Mouse (Mus musculus): Measurements from ENCODE around the gene Cers3. TPM values are rescaled to one million over a fixed set of nuclear protein-coding genes. Genes with fewer than 3 reads are reported as not detected.

Gene Cers3
- 0.60 and 0.65 TPM in 2 replicates for polyA plus RNA-seq (2015; fragmentation: Nextera tagmentation; extraction: Ambion mirVana)

GRCm38 (mm10) chr7:66743377-66743781 is at the start of gene Cers3:
Gene Cers3, plus strand, starts transcription at chr7:66743504.
- Histone ChIP-seq H3K9me3 (ENCODE audit: control insufficient read depth, low read length) (no peaks in the 10 kb centered on the region), H3K9ac (replicated peaks; ENCODE audit: low read depth, low read length) (no peak within 1 kb of the TSS), H3K27ac (ENCODE audit: low read length) (no peak within 1 kb of the TSS), H3K36me3 (ENCODE audit: control insufficient read depth, insufficient read depth) (no peaks in the 10 kb centered on the region), H3K4me2 (ENCODE audit: low read length) (no peak within 1 kb of the TSS), H3K4me3 (replicated peaks; ENCODE audit: low read length) (no peak within 1 kb of the TSS), H3K27me3 (replicated peaks; ENCODE audit: control insufficient read depth, insufficient read depth, low read length) (no peaks in the 10 kb centered on the region), H3K4me1 (replicated peaks; ENCODE audit: control insufficient read depth, insufficient read depth, low read length) (no peaks in the 10 kb centered on the region)
- 82% methylated on average over 9 of the region's 9 CpGs for WGBS
- ATAC-seq: no peak

DNA sequence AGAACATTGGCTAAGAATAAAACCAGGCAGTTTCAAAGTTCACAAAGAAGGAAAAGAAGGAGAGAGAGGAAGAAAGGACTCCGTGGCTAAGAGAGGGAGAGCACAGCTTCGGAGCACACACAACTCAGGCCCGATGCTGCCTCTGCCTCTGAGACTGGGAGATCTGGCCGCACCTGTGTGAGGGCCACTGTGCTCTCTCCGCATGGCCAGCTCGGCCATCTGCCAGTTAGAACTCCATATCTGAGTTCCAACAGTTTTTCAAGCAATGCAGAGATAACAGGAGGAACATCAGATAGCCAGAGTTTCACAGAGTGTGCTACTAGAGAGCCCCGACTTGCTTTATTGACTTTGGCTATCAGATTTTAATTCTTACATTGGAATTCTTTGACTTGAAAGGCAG is 48.8 kb upstream of the Cers3 start:
- no peak overlapping the region for H3K4me2 ChIP-seq (ENCODE audit: low read length)
- H3K9ac ChIP-seq (replicated peaks; ENCODE audit: low read depth, low read length): no peak overlapping the region
- no peaks in the 10 kb centered on the region for H3K27me3 ChIP-seq (replicated peaks; ENCODE audit: control insufficient read depth, insufficient read depth, low read length)
- no peaks in the 10 kb centered on the region for H3K9me3 ChIP-seq (ENCODE audit: control insufficient read depth, low read length)
- peaks cover 8% of the 10 kb centered on the region for H3K4me1 ChIP-seq (replicated peaks; ENCODE audit: control insufficient read depth, insufficient read depth, low read length)
- WGBS: 79% methylated on average over 7 of the region's 7 CpGs
- ATAC-seq: no peak
- H3K36me3 ChIP-seq (ENCODE audit: control insufficient read depth, insufficient read depth): peaks cover 2% of the 10 kb centered on the region; the same call in 1 of the 2 replicates
- H3K4me3 ChIP-seq (replicated peaks; ENCODE audit: low read length): no peak overlapping the region
- H3K27ac ChIP-seq (ENCODE audit: low read length): no peak overlapping the region

- Histone ChIP-seq H3K4me2 (ENCODE audit: low read length) (no peak overlapping the region), H3K4me1 (replicated peaks; ENCODE audit: control insufficient read depth, insufficient read depth, low read length) (no peaks in the 10 kb centered on the region), H3K9me3 (ENCODE audit: control insufficient read depth, low read length) (no peaks in the 10 kb centered on the region), H3K27me3 (replicated peaks; ENCODE audit: control insufficient read depth, insufficient read depth, low read length) (no peaks in the 10 kb centered on the region), H3K36me3 (ENCODE audit: control insufficient read depth, insufficient read depth) (peaks cover 4% of the 10 kb centered on the region; the same call in 1 of the 2 replicates), H3K27ac (ENCODE audit: low read length) (no peak overlapping the region), H3K9ac (replicated peaks; ENCODE audit: low read depth, low read length) (no peak overlapping the region), H3K4me3 (replicated peaks; ENCODE audit: low read length) (no peak overlapping the region)
- WGBS: 93% methylated on average over 7 of the region's 7 CpGs
- ATAC-seq: no peak
Measured at GRCm38 (mm10) chr7:66702721-66703120, 40.6 kb upstream of the Cers3 start.

- Histone ChIP-seq H3K27me3 (replicated peaks; ENCODE audit: control insufficient read depth, insufficient read depth, low read length) (no peaks in the 10 kb centered on the region), H3K4me1 (replicated peaks; ENCODE audit: control insufficient read depth, insufficient read depth, low read length) (no peaks in the 10 kb centered on the region), H3K4me3 (replicated peaks; ENCODE audit: low read length) (no peak overlapping the region), H3K36me3 (ENCODE audit: control insufficient read depth, insufficient read depth) (peaks cover 4% of the 10 kb centered on the region; the same call in 1 of the 2 replicates), H3K9me3 (ENCODE audit: control insufficient read depth, low read length) (no peaks in the 10 kb centered on the region), H3K9ac (replicated peaks; ENCODE audit: low read depth, low read length) (no peak overlapping the region), H3K4me2 (ENCODE audit: low read length) (no peak overlapping the region), H3K27ac (ENCODE audit: low read length) (no peak overlapping the region)
- no peak for ATAC-seq
- 90% methylated on average over 3 of the region's 3 CpGs for WGBS
Measured at GRCm38 (mm10) chr7:66704631-66705030, 38.7 kb upstream of the Cers3 start.

DNA sequence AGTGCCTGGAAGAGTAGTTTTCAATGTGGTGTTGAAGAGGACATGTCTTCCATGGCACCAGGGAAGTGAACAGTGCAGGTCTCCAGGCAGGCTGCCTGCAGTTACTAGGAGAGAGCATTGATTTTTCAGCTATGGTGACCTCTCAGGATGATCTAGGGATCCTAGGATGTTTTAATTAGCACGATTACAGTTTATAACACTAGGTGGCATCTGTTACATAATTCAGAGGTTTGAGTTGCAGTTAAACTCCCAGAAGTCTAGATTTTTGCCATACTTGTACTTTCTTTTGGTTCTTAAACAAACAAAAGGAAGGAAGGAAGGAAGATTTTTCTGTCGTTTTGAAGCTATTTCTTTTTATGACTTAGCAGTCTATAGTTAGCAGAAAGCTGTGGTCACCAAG is 32.1 kb upstream of the Cers3 start:
- peaks cover 9% of the 10 kb centered on the region for H3K36me3 ChIP-seq (ENCODE audit: control insufficient read depth, insufficient read depth)
- H3K27me3 ChIP-seq (replicated peaks; ENCODE audit: control insufficient read depth, insufficient read depth, low read length): no peaks in the 10 kb centered on the region
- no peak overlapping the region for H3K27ac ChIP-seq (ENCODE audit: low read length)
- ATAC-seq: no peak
- WGBS: 64% methylated on average over 2 of the region's 2 CpGs
- no peaks in the 10 kb centered on the region for H3K9me3 ChIP-seq (ENCODE audit: control insufficient read depth, low read length)
- H3K4me2 ChIP-seq (ENCODE audit: low read length): no peak overlapping the region
- H3K4me3 ChIP-seq (replicated peaks; ENCODE audit: low read length): no peak overlapping the region
- H3K9ac ChIP-seq (replicated peaks; ENCODE audit: low read depth, low read length): no peak overlapping the region
- H3K4me1 ChIP-seq (replicated peaks; ENCODE audit: control insufficient read depth, insufficient read depth, low read length): no peaks in the 10 kb centered on the region

- Histone ChIP-seq H3K9ac (replicated peaks; ENCODE audit: low read depth, low read length) (no peak overlapping the region), H3K27me3 (replicated peaks; ENCODE audit: control insufficient read depth, insufficient read depth, low read length) (no peaks in the 10 kb centered on the region), H3K4me2 (ENCODE audit: low read length) (no peak overlapping the region), H3K27ac (ENCODE audit: low read length) (no peak overlapping the region), H3K9me3 (ENCODE audit: control insufficient read depth, low read length) (no peaks in the 10 kb centered on the region), H3K4me3 (replicated peaks; ENCODE audit: low read length) (no peak overlapping the region), H3K4me1 (replicated peaks; ENCODE audit: control insufficient read depth, insufficient read depth, low read length) (no peaks in the 10 kb centered on the region), H3K36me3 (ENCODE audit: control insufficient read depth, insufficient read depth) (no peaks in the 10 kb centered on the region; the same call in 1 of the 2 replicates)
- ATAC-seq: no peak
- WGBS: 81% methylated on average over 4 of the region's 4 CpGs
Measured at GRCm38 (mm10) chr7:66724514-66724913, 18.8 kb upstream of the Cers3 start.

GRCm38 (mm10) chr7:66724954-66725353 is 18.4 kb upstream of the Cers3 start:
- Histone ChIP-seq H3K4me3 (replicated peaks; ENCODE audit: low read length) (no peak overlapping the region), H3K9ac (replicated peaks; ENCODE audit: low read depth, low read length) (no peak overlapping the region), H3K27ac (ENCODE audit: low read length) (no peak overlapping the region), H3K36me3 (ENCODE audit: control insufficient read depth, insufficient read depth) (no peaks in the 10 kb centered on the region; the same call in 1 of the 2 replicates), H3K27me3 (replicated peaks; ENCODE audit: control insufficient read depth, insufficient read depth, low read length) (no peaks in the 10 kb centered on the region), H3K4me2 (ENCODE audit: low read length) (no peak overlapping the region), H3K4me1 (replicated peaks; ENCODE audit: control insufficient read depth, insufficient read depth, low read length) (no peaks in the 10 kb centered on the region), H3K9me3 (ENCODE audit: control insufficient read depth, low read length) (no peaks in the 10 kb centered on the region)
- ATAC-seq: no peak
- WGBS: 89% methylated on average over 6 of the region's 6 CpGs

DNA sequence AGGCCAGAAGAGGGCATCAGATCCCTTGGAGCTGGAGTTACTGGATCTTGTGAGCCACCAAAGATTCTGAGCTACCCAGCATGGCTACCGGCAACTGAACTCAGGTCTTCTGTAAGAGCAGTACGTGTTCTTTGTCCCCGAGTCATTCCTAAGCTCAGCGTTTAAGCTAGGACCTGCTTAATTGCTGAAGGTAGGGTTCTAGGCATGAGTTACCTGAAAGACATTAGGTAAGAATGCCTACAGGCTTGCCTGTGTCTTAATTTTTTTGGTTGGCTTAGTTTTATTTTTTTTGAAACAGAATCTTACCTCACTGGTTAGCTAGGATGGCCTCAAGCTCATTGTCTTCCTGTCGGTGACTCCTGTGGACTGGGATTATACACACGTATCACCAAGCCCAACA is 15.2 kb upstream of the Cers3 start:
- no peak overlapping the region for H3K4me3 ChIP-seq (replicated peaks; ENCODE audit: low read length)
- H3K27me3 ChIP-seq (replicated peaks; ENCODE audit: control insufficient read depth, insufficient read depth, low read length): no peaks in the 10 kb centered on the region
- no peak for ATAC-seq
- no peaks in the 10 kb centered on the region for H3K9me3 ChIP-seq (ENCODE audit: control insufficient read depth, low read length)
- WGBS: 97% methylated on average over 6 of the region's 6 CpGs
- H3K4me1 ChIP-seq (replicated peaks; ENCODE audit: control insufficient read depth, insufficient read depth, low read length): no peaks in the 10 kb centered on the region
- no peak overlapping the region for H3K27ac ChIP-seq (ENCODE audit: low read length)
- H3K36me3 ChIP-seq (ENCODE audit: control insufficient read depth, insufficient read depth): no peaks in the 10 kb centered on the region; the same call in 1 of the 2 replicates
- H3K9ac ChIP-seq (replicated peaks; ENCODE audit: low read depth, low read length): no peak overlapping the region
- no peak overlapping the region for H3K4me2 ChIP-seq (ENCODE audit: low read length)

DNA sequence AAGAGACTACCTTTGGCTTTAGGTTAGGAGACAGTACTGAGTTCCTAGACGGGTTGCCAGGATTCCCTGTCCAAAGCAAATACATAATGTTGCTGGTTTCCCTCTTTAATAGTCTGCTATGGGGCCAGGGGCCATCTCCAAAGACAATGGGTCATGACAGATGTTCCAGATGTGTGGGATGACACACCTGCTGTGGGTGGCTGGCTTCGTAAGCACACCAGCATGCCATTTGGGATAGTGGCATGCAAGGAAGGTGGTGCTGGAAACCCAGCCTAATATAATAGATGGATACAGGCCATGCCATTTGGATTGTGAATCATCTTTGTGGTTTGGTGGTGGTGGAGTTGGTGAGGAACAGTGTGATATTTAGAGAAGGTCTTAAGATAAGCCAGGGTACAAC is 14.1 kb upstream of the Cers3 start:
- Histone ChIP-seq H3K36me3 (ENCODE audit: control insufficient read depth, insufficient read depth) (no peaks in the 10 kb centered on the region; the same call in 1 of the 2 replicates), H3K4me3 (replicated peaks; ENCODE audit: low read length) (no peak overlapping the region), H3K9me3 (ENCODE audit: control insufficient read depth, low read length) (no peaks in the 10 kb centered on the region), H3K4me1 (replicated peaks; ENCODE audit: control insufficient read depth, insufficient read depth, low read length) (no peaks in the 10 kb centered on the region), H3K27me3 (replicated peaks; ENCODE audit: control insufficient read depth, insufficient read depth, low read length) (no peaks in the 10 kb centered on the region), H3K4me2 (ENCODE audit: low read length) (no peak overlapping the region), H3K27ac (ENCODE audit: low read length) (no peak overlapping the region), H3K9ac (replicated peaks; ENCODE audit: low read depth, low read length) (no peak overlapping the region)
- 91% methylated on average over 2 of the region's 2 CpGs for WGBS
- ATAC-seq: no peak

DNA sequence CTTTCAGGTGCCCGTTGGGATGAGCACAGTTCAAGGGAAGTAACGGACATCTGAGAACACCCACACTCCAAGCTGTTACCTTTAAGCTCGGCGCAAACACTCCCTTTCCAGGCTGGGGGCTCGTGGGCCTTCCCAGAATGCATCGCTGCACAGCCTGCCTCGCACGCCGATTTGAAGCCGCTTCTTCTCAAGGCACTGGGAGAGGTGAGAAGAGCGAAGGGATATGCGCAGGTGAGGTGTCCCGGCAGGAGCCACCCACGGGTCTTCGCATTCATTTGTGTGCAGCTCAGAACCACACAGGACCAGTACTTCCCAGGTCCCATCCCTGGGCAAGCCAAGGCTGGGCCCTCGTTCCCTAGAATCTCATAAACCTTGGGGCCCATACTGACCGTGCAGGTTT is 9.9 kb upstream of the Cers3 start:
- Histone ChIP-seq H3K9ac (replicated peaks; ENCODE audit: low read depth, low read length) (no peak overlapping the region), H3K9me3 (ENCODE audit: control insufficient read depth, low read length) (no peaks in the 10 kb centered on the region), H3K4me3 (replicated peaks; ENCODE audit: low read length) (no peak overlapping the region), H3K36me3 (ENCODE audit: control insufficient read depth, insufficient read depth) (no peaks in the 10 kb centered on the region), H3K27ac (ENCODE audit: low read length) (no peak overlapping the region), H3K27me3 (replicated peaks; ENCODE audit: control insufficient read depth, insufficient read depth, low read length) (no peaks in the 10 kb centered on the region), H3K4me1 (replicated peaks; ENCODE audit: control insufficient read depth, insufficient read depth, low read length) (no peaks in the 10 kb centered on the region), H3K4me2 (ENCODE audit: low read length) (no peak overlapping the region)
- ATAC-seq: no peak
- 94% methylated on average over 17 of the region's 17 CpGs for WGBS
